Mouse (Mus musculus) gastrocnemius, adult 8-10 months (tissue): ENCODE measurements at regions not wholly inside any gene's neighbourhood (a gene's known extent, or its start where the extent isn't known, plus 50 kb on each side); places are given as distances from the start of the nearest gene placed in this dataset.

ENCODE experiments used
- DNase-seq, 2 experiments: peaks; one replicate each; pipeline ENCODE4 v3.0.0; 2022; ENCODE audit warnings: low spot score in 2 of 2

DNA sequence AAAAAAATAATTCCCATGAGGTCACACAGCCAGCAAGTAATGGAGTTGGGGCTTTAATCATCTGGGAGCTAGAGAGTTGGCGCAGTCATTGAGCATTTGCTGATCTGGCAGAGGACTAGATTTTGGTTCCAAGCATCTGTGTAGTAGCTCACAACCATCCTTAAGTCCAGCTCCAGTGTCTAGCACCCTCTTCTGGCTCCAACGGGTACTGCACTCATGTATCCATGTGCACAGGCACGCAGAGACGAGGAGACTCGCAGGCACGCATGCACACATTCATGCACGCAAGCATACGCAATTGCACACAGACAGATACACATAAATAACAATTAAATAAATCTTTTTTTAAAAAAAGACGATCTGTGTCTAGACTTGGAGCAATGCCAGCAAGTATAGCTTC is 455.5 kb upstream of the Tbx3 start:
- no peak for DNase-seq

DNA sequence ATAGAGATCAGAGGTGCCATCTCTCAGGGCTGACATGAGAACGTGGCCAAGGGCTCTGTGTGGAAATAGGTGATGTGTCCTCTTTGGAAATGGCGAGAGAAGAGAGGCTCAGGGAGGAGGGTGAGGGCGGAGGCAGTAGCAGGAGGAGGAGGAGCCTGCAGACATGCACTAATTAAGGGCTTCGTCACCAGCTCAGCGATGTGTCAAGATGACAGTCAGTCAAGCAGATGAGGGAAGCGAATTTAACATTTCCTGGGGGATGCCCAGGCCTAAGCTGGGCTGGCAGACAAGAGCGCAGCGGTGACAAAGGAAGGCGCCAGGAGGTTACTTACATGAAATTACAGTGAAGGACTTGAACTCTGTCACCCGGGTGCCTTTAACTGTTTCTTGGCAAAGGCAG is 455.1 kb upstream of the Tbx3 start:
- no peak for DNase-seq

DNA sequence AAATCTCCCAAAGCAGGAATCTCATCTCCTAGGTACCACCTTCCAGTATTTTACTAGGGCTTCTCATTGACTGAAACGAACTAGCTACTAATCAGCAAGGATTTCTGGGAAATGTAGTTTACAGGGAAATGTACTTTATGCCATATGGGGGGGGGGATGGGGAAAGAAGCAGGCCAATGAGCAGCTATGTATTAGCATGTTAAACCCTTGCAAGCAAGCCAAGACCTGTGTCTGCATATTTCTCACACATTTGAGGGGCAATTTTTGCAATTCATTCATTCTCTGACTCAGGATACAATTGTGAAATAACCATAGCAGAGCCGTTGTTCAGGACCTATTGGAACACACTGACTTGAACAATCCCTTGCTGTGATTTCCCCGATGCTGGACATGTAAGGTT is 454.3 kb upstream of the Tbx3 start:
- DNase-seq, result no peak

DNA sequence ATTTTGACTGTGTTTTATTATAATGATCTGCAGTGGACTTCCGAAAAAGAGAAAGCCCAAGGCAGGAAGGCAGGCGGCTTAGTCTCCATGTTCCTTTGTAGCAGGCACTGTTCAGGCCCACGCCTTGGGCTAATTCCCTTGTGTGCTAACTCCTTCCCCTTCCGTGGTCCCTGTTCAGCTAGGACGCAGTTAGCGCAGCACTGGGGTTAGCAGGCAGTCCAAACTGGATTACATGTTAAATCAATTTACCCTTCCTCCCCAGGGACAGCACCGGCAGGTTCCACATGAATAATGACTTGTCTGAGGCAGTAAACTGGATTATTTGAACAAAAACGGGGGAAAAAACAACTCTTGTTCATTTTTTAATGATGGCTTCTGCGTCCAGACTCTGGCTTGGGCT is 453.4 kb upstream of the Tbx3 start:
- DNase-seq, result no peak

DNA sequence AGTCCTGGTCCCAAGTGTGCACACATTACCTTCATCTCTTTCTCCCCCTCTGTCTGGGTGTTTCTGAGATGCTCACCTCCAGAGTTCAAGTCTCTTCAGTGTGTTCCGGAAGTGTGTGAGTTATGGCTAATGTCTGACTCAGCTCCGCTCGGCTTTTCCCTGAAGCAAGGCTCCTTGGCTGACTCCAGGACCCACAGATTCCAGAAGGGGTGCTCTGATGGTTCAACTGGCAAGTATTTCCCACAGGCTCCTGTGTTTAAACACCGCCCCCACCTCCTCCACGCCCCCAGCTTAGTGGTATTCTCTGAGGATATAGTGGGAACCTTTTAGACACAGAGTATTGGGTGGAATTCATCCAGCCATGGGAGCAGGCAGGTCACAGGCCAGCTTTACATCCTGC is 441.8 kb upstream of the Tbx3 start:
- DNase-seq, result no peak

DNA sequence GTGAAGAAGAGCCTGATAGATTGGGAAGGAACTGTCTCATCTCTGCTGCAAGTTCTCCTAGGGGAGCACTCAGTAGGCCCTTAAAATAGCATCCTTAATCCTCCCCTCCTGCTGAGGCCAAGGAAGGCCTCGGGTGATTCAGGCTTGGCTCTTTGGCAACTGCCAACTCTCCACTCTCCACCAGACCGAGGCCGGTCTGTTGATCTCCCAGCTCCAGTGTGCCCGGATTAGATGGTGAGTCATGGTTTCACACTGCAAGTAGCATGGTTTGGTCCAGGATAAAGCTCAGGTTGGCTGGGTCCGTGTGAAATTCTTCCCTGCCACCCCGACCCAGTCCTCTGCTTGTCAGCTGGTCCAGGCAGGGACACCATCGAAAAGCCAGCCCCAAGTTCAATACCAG is 437.5 kb upstream of the Tbx3 start:
- peak; percentile 59 to 78 for DNase-seq

DNA sequence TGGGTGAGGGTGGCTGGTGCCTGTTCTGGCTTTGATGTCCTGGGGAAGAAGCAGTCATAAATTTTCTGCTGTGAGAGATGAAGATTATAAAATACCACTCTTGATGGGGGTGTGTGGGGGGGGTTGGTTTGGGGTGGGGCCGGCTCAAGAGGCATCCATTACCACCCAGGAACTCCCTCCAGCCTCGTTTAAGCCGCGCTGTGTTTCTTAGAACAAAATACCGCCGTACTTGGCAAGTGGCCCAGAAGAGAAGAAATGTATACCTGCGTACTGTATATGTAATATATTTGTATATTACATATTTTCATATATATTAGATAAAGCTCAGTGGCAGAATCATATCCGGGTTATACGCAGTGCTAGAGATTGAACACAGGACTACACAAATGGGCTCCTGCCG is 434.6 kb upstream of the Tbx3 start:
- DNase-seq, result no peak

DNA sequence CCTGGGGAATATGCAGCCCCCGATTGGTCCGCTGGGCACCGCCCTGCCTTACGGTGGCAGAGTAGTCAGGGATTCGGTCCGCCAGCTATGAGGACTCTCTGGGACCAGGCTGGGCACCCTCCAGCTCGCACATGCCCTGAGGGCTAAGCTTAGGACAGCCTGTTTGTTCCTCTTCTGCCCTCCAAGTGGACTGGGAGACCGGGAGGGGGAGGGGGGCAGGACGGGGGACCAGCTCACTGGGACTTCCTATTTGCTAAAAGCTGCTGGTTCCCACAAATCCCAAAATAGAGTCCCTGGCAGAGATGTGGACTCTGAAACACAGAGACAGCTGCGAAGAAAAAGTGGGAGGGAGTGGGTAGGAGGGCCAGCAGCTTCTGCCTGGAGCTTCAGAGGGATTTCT is 423.6 kb upstream of the Tbx3 start:
- DNase-seq, result peak; percentile 71 to 85

DNA sequence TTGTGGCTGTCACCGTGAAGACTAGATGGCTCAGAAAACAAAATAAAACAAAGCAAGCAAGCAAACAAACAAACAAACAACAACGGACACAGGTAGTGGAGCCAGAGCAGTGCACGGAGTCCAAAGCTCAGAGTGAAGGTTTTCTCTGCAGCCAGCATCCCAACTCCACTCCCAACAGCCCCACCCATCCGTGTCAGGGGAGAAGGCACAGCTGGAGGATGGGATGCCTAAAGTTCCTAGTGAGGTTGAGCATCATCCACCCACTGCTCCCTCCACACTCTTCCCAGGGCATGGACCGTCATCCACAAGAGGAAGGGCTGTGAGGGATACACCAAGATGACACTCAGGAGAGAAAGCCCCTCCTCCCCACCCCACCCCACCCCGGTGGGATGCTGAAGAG is 421.8 kb upstream of the Tbx3 start:
- no peak for DNase-seq

DNA sequence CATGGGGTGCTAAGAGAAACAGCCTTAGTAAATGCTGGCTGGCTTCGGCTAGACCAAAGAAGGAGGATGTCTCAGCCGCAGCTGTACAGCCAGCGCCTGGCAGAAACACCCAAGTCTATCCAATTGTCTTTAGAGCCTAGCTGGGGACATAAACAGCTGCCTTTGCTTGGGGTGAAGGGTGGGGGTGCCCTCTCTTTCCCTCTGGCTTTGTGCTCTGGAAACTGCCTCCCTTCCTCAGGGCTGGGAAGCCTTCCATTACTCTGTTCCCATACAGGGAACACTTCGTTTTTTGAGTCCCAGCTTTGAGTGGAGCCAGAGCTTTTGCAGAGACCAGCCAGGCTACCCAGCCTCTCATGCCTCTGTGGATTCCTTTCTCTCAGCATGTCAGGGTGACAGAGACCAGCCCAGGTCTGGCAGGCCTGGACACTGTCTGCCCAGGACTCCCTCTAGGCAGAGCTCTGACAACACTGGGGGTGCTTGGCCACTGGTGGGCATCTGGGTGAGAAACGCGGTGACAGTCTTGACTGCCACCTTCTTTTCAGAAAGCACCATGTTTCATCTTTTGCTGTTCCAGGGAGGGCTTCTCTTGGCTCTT is 421.2 kb upstream of the Tbx3 start:
- no peak for DNase-seq

DNA sequence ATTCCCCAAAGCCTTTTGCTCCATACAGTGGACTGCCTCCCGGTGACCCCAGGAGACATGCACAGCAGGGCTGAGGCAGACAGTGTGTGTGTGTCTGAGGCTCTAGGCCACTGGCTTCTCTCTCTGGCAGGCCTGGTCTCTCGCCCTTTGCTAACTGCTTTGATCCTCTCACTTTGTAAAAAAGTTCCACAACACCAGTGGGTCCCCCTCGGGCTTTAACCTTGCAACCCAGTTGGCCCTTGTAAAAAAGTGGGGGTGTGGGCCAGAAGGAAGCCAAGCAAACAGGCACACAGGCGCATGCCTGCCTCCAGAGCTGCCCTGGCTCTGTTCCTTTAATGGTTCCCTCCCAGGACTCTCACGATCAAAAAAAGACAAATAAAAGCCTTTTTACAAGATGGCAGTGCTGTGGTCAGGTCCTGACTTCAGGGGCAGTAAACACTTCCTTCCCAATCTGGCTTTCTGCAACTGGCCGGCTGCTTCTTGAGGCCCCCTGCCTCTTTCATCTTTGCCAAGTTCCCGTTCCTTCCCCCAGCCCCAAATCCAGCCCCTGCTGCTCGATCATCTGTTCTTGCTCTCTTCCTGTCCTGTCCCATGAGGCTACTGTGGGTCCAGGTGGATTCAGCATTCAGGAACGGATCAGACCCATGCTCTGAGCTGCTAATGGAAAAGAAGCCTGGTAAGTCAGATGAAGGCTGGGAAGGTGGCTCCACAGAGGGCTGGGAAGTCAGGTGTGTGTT is 419.0 kb upstream of the Tbx3 start:
- no peak for DNase-seq

DNA sequence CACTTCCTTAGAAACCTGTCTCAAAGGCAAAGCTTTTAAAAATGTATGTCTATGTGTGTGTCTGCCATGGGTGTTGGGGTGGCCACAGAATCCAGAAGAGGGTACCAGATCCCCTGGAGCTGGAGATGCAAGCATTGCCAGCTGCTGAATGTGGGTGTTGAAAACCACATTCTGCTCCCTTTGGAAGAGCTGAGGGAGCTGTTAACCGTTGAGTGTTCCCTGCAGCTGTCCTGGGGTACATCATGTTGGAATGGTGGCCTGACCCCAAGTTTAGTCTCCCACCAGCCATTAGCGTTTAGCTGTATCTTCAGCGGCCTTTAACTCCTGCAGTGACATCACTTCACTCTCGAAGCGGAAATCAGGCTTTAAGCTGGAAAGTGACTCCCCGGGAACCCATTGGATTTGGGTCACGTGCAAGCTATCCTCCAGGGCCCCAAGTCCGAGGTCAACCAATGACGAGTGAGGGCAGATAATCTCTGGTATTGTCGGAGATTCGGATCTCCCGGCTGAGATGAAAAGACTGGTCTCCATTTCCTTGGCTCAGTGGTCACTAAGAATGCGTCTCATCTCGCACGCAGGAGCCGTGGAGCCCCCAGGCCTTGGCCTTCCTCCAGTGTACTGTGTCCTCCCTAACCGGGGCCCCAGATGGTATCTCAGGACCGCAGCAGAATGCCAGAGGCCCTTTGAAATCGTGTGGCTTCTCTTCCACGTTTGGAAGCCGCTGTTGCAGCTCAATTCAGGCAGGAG is 412.9 kb upstream of the Tbx3 start:
- DNase-seq, result no peak

DNA sequence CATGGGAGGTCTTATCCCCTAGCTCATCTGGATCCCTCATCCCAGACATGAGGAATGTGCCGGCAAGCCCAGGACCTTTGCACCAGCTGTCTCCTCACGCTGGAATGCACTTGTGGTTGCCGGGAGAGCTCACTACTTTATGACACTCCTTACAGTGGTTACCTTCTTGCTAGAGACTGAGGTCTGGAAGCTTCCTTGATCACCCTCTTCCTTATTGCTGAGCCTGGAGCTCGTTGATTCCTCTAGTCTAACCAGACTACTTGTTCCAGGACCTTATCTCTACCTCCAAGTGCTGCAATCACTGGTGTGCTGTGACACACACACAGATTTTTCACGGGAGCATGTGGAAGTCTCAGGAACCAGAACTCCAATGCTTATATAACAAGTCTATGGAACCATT is 411.6 kb upstream of the Tbx3 start:
- no peak for DNase-seq

DNA sequence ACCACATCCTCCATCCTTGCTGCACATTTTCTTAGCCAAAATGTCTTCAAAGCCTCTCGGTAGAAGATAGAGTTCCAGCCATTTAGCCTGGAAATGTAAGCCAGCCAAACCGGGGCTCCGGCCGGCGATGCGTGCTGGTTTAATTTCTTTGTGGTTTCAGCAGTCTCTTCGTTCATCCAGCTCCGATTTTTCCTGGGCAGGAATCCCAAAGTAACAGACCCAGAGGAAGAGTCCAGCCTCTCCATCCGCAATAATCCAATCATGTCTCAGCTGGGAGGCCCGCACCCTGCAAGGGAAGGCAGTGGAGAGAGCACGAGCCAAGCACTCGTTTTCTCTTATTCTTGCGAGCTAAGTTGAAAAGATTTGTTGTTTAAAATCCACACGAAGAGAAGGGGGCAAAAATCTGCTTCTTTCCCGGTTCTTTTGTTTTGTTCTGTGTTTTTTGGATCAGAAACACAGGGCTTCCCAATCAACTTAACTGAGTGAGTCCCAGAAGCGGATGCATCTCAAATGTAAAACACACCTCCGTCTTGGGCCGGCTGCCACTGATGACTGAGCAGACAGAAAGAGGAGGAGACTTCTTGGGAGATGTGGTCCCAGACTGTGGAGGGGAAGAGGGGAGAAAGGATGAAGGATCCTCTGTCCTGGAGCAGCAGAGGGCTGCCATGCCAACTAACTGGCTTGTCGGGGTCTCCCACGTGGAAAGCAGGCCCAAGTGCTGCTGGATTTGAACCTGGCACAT is 405.1 kb upstream of the Tbx3 start:
- peak in 1 of 2 experiments; percentile 30 for DNase-seq

DNA sequence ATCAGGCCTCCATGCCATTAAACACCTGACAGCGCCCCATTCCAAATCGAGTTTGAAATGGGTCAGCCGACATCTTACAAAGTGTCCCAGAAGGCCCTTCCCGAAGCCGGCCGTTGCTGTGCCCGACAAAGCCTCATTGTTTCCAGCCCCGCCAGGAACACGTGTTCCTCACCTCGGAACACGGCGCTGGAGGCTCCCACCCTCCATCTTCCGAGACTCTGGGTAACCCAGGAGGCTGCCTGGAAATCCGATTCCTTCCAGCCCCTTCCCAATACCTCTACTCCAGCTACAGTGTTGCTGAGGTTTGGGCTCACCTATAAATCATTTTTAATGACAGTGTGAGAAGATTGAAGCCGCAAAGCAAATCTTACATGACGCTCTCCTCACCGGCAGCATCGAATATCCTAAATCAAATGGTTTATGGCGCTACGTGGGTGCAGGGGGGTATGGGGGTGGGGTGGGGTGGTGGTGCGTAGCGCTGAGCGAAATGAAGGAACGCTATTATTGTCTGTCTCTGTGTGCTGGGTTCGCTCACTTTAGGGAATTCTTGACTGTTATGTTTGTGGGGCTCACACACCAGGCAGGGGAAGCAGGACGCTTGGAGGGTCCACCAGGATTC is 399.1 kb upstream of the Tbx3 start:
- no peak for DNase-seq

DNA sequence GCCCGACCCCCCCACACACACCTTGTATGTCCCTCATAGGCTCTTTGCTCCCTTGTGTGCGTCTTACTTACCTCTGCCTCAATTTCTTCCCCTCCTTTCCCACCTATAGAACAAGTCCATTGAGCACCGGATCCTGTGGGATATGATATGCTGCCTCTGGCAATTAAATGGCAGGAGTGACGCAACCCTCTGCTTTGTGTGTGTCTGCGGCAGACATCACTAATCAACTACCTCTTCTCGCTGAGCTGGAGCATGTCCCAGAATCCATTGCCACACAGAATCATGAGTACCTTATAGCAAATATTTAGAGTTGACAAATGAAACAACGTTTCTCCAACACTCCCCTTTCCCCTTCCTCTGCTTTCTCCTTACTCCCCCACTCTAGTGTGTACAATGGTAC is 397.3 kb upstream of the Tbx3 start:
- DNase-seq, result no peak

DNA sequence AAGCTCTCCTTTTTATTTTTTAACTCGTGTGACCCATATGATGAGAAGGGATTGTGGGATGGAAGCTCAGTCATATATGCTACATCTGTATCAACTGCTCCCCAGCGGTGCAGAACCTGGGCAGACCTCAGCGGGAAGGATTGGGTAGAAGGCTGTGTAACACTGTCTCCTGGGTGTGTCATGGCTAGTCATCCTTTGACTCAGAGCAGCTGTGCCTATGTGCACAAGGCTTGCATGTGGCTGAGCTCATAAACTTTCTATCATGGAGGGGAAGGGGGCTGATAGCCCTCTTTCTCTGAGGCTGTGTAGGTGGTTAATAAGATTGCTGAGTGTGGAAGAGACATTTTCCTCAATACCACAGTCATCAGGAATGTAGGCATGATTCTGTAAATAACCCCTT is 396.9 kb upstream of the Tbx3 start:
- DNase-seq, result no peak

DNA sequence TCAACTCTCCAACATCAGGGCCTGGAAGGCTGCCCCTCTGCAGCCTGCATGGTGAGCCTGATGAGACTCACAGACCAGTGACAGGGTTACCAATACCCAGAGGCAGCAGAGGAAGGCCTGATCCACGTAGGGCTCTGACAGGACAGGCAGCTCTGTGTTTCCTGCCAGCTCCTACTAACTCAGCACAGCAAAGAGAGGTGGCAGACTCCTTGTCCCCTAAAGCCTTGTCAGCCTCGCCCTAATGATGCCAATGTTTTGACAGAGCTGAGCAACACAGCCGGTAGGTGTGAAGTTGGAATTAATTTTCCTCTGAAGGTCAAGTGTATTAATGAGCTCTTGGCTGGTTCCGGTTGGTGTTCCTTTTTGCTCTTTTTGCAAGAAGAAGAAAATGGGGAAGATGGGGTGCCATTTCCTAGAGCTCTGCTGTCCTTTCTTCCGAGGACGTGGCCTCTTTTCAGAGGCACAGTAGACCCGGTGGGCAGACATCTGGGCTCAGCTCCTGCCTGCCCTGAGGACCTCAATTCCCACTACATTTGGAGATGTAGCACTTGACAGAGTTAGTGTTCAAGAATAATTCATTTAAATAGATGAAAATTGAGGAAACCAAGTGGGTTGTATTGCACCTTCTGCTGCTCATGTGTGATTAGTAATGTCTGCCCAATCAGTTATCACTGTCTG is 395.5 kb upstream of the Tbx3 start:
- DNase-seq, result no peak

DNA sequence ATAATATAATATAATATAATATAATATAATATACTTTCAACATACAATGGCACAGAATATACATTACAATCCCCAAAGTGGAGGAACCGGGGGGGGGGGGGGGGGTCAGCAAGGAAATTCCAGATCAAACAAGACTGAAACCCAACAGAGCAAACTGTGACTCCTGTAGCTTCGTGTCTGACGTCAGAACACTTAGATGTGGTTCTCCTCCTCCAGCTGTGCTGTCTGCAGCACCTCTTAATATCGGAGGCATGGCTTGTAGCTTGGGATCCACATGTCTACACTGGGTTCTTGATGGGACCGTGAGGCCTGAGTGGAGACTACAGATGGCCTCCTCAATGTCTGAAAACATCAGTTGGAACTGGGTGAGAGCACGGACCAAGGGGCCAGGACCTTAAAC is 390.3 kb upstream of the Tbx3 start:
- DNase-seq, result no peak

DNA sequence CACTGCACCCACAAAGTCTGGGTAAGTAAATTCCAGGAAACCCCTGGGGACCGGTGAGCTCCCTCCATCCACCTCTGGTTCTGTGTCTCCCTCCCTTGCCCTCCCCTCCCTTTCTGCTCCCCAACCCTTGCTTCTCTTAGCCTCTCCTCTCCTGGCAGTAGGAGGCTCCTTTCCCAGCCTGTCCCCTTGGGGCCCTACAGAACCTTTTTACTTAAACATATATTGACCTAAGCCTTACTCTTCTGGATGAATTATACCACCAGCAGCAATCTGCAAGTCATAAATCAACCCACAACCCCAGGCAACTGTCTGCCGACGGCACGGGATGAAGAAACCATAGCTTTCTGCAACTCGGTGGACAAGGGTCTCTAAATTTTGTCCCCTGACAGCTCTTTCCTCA is 380.7 kb upstream of the Tbx3 start:
- DNase-seq, result no peak

DNA sequence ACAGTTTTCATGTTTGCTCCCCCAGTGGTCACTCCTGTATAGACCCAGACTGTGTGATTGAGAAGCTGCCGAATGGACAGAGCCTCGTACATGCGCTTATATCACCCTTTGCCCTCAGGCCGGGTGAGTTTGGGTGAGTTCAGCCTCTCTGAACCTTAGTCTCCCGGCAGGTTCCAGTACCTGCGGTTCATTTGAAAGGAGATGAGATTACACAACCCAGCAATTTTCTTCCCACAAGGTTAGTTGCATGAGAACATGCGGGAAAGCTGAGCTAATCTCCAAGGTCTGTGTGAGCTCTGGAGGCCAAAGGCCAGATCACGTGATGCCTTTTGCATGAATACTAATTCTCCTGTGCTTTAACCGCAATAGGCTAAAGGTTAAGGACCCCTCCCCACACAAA is 378.1 kb upstream of the Tbx3 start:
- no peak for DNase-seq
